Mouse (Mus musculus) heart, postnatal 0 days (tissue): ENCODE data around the gene Nckap5. TPM values are rescaled to one million over a fixed set of nuclear protein-coding genes. Genes with fewer than 3 reads are reported as not detected.

Source experiments
- ATAC-seq: fragments of 200-750 bp; cut with Nextera tagmentation; 2 replicates; pipeline ENCODE4 v1.8.0; 2017; ENCODE audit warnings: low read depth, moderate number of reproducible peaks, moderate library complexity; ENCODE audit not compliant: insufficient read depth
- DNase-seq: peaks from one replicate; pipeline ENCODE4 v3.0.0-alpha.2; 2016; ENCODE audit warnings: low spot score
- H3K27ac ChIP-seq: fragments of 300-500 bp; sonication (generic); 2 replicates; pipeline ENCODE4 v1.5.1; 2014; ENCODE audit warnings: low read depth, mild to moderate bottlenecking
- H3K27me3 ChIP-seq: fragments of 300-500 bp; sonication (generic); 2 replicates; pipeline ENCODE4 v1.6.1; 2014; ENCODE audit warnings: low read length, mixed read lengths; ENCODE audit not compliant: control insufficient read depth, insufficient read depth
- H3K36me3 ChIP-seq: fragments of 300-500 bp; sonication (generic); replicated peaks from 2 replicates; pipeline ENCODE4 v1.6.1; 2014; ENCODE audit warnings: low read length, mixed read lengths; ENCODE audit not compliant: control insufficient read depth, insufficient read depth
- H3K4me1 ChIP-seq: fragments of 300-500 bp; sonication (generic); 2 replicates; pipeline ENCODE4 v1.6.1; 2014; ENCODE audit warnings: antibody characterized with exemption; ENCODE audit not compliant: control insufficient read depth, insufficient read depth
- H3K4me2 ChIP-seq: fragments of 300-500 bp; sonication (generic); 2 replicates; pipeline ENCODE4 v1.6.1; 2014; ENCODE audit warnings: low read depth, mild to moderate bottlenecking, low read length, moderate library complexity
- H3K4me3 ChIP-seq: fragments of 300-500 bp; sonication (generic); 2 replicates; pipeline ENCODE4 v1.5.1; 2014; ENCODE audit warnings: low read depth, low read length
- H3K9ac ChIP-seq: fragments of 300-500 bp; sonication (generic); replicated peaks from 2 replicates; pipeline ENCODE4 v1.6.1; 2014; ENCODE audit warnings: low read depth, low read length, mixed read lengths
- H3K9me3 ChIP-seq: fragments of 300-500 bp; sonication (generic); replicated peaks from 2 replicates; pipeline ENCODE4 v1.6.1; 2016; ENCODE audit warnings: low read length; ENCODE audit not compliant: control insufficient read depth
- CTCF ChIP-seq: IDR thresholded peaks from 2 replicates; pipeline ENCODE4 v1.5.1; 2016; ENCODE audit warnings: antibody characterized with exemption, control low read depth, low read depth
- EP300 ChIP-seq: IDR thresholded peaks from 2 replicates; pipeline ENCODE4 v1.6.1; 2016; ENCODE audit warnings: antibody characterized with exemption, low read depth
- WGBS: fragments of 180-500 bp; shearing (Covaris S2); extraction: QIAGEN DNeasy Blood & Tissue Kit; methylation state at CpG from one replicate; pipeline ENCODE4 v1.1.7; 2014; 5-methylcytosine and 5-hydroxymethylcytosine counted together
- polyA plus RNA-seq: library from polyadenylated mRNA; unstranded; fragments of >200 nt; fragmentation: Nextera tagmentation; extraction: Ambion mirVana; gene quantifications from 2 replicates; pipeline ENCODE4 v1.2.1, GENCODE M21; 2015
- total RNA-seq: library from RNA; depleted of rRNA; stranded (reverse); fragments of >200 nt; gene quantifications from 2 replicates; pipeline ENCODE4 v1.2.3, GENCODE M21; 2014; ENCODE audit warnings: low replicate concordance

Gene Nckap5
- total and polyA plus RNA-seq, 2 experiments from 2014 or later: 4.6 to 14.5 TPM

- Histone ChIP-seq H3K4me1 (no peaks in the 10 kb centered on the region), H3K9ac (no peak overlapping the region), H3K4me2 (no peak overlapping the region), H3K27ac (no peak overlapping the region), H3K27me3 (no peaks in the 10 kb centered on the region), H3K4me3 (no peak overlapping the region), H3K36me3 (no peaks in the 10 kb centered on the region), H3K9me3 (no peaks in the 10 kb centered on the region)
- DNase-seq (no peak), ATAC-seq (no peak)
- WGBS: 89% methylated on average over 7 of the region's 7 CpGs
- TF ChIP-seq EP300 (no peak), CTCF (no peak)
Measured at GRCm38 (mm10) chr1:126087181-126087580, 743.4 kb downstream of the Nckap5 start.

- no peaks in the 10 kb centered on the region for H3K36me3 ChIP-seq
- H3K9me3 ChIP-seq: no peaks in the 10 kb centered on the region
- no peaks in the 10 kb centered on the region for H3K4me1 ChIP-seq
- 76% methylated on average over 4 of the region's 4 CpGs for WGBS
- no peak overlapping the region for H3K4me3 ChIP-seq
- DNase-seq (no peak), ATAC-seq (no peak)
- H3K9ac ChIP-seq: no peak overlapping the region
- H3K27me3 ChIP-seq: no peaks in the 10 kb centered on the region
- no peak overlapping the region for H3K4me2 ChIP-seq
- no peak overlapping the region for H3K27ac ChIP-seq
- no peak for TF ChIP-seq CTCF
- TF ChIP-seq EP300: no peak
Measured at GRCm38 (mm10) chr1:126076312-126076711, 754.3 kb downstream of the Nckap5 start.

GRCm38 (mm10) chr1:126070861-126071260 is 759.7 kb downstream of the Nckap5 start:
- Histone ChIP-seq H3K9ac (no peak overlapping the region), H3K4me1 (no peaks in the 10 kb centered on the region), H3K36me3 (no peaks in the 10 kb centered on the region), H3K9me3 (no peaks in the 10 kb centered on the region), H3K27me3 (no peaks in the 10 kb centered on the region), H3K27ac (no peak overlapping the region), H3K4me2 (no peak overlapping the region), H3K4me3 (no peak overlapping the region)
- no peak for ATAC-seq
- no peak for TF ChIP-seq EP300
- no peak for TF ChIP-seq CTCF
- no peak for DNase-seq
- 78% methylated on average over 2 of the region's 2 CpGs for WGBS

- Histone ChIP-seq H3K9ac (no peak overlapping the region), H3K36me3 (no peaks in the 10 kb centered on the region), H3K4me2 (no peak overlapping the region), H3K4me1 (no peaks in the 10 kb centered on the region), H3K27ac (no peak overlapping the region), H3K9me3 (no peaks in the 10 kb centered on the region), H3K4me3 (no peak overlapping the region), H3K27me3 (no peaks in the 10 kb centered on the region)
- DNase-seq: no peak
- WGBS: 79% methylated on average over 3 of the region's 3 CpGs
- TF ChIP-seq EP300: no peak
- no peak for ATAC-seq
Measured at GRCm38 (mm10) chr1:126051491-126051890, 779.1 kb downstream of the Nckap5 start.

GRCm38 (mm10) chr1:126042886-126043285 is 787.7 kb downstream of the Nckap5 start:
- WGBS: 87% methylated on average over 5 of the region's 5 CpGs
- H3K4me3 ChIP-seq: no peak overlapping the region
- H3K4me2 ChIP-seq: no peak overlapping the region
- H3K27me3 ChIP-seq: no peaks in the 10 kb centered on the region
- H3K4me1 ChIP-seq: no peaks in the 10 kb centered on the region
- no peak for DNase-seq
- no peak for ATAC-seq
- H3K27ac ChIP-seq: no peak overlapping the region
- H3K9me3 ChIP-seq: no peaks in the 10 kb centered on the region
- H3K36me3 ChIP-seq: no peaks in the 10 kb centered on the region
- no peak for TF ChIP-seq CTCF
- no peak for TF ChIP-seq EP300
- H3K9ac ChIP-seq: no peak overlapping the region

GRCm38 (mm10) chr1:126027536-126027935 is 803.1 kb downstream of the Nckap5 start:
- no peak overlapping the region for H3K4me2 ChIP-seq
- no peak overlapping the region for H3K4me3 ChIP-seq
- DNase-seq (no peak), ATAC-seq (no peak)
- no peak overlapping the region for H3K9ac ChIP-seq
- no peak overlapping the region for H3K27ac ChIP-seq
- no peaks in the 10 kb centered on the region for H3K9me3 ChIP-seq
- peaks cover 8% of the 10 kb centered on the region; the same call in 1 of the 2 replicates for H3K36me3 ChIP-seq
- 87% methylated on average over 8 of the region's 8 CpGs for WGBS
- no peaks in the 10 kb centered on the region for H3K27me3 ChIP-seq
- TF ChIP-seq CTCF (no peak), EP300 (no peak)
- H3K4me1 ChIP-seq: no peaks in the 10 kb centered on the region
